Mouse (Mus musculus) bone marrow macrophage, adult 2 months (primary cell): Measurements from ENCODE around the gene Fam78b. TPM values are rescaled to one million over a fixed set of nuclear protein-coding genes. Genes with fewer than 3 reads are reported as not detected.

Experiments
- H3K27ac ChIP-seq: 2 replicates; pipeline ENCODE4 v1.5.1; 2012; ENCODE audit warnings: low read depth, low read length; ENCODE audit not compliant: insufficient read depth
- H3K4me1 ChIP-seq: 2 replicates; pipeline ENCODE4 v1.6.1; 2012; ENCODE audit warnings: low read length; ENCODE audit not compliant: control insufficient read depth, insufficient read depth
- H3K4me3 ChIP-seq: 2 replicates; pipeline ENCODE4 v1.5.1; 2012; ENCODE audit warnings: mild to moderate bottlenecking, low read length, moderate library complexity; ENCODE audit not compliant: insufficient read depth
- CTCF ChIP-seq: IDR thresholded peaks from 2 replicates; pipeline ENCODE4 v1.5.1; 2012; ENCODE audit warnings: low read depth, mild to moderate bottlenecking, low read length, moderate library complexity
- POLR2A ChIP-seq: IDR thresholded peaks from 2 replicates; pipeline ENCODE4 v1.6.1; 2012; ENCODE audit warnings: mild to moderate bottlenecking, low read depth, low read length, borderline replicate concordance
- polyA plus RNA-seq: library from polyadenylated mRNA; stranded (reverse); fragments of >200 nt; gene quantifications from 2 replicates; pipeline ENCODE4 v1.2.4, GENCODE M21; 2012; ENCODE audit not compliant: missing spikeins, insufficient read depth, insufficient read length

Gene Fam78b
- polyA plus RNA-seq: 0.23 TPM in 1 of 2 replicates, not detected in the other

DNA sequence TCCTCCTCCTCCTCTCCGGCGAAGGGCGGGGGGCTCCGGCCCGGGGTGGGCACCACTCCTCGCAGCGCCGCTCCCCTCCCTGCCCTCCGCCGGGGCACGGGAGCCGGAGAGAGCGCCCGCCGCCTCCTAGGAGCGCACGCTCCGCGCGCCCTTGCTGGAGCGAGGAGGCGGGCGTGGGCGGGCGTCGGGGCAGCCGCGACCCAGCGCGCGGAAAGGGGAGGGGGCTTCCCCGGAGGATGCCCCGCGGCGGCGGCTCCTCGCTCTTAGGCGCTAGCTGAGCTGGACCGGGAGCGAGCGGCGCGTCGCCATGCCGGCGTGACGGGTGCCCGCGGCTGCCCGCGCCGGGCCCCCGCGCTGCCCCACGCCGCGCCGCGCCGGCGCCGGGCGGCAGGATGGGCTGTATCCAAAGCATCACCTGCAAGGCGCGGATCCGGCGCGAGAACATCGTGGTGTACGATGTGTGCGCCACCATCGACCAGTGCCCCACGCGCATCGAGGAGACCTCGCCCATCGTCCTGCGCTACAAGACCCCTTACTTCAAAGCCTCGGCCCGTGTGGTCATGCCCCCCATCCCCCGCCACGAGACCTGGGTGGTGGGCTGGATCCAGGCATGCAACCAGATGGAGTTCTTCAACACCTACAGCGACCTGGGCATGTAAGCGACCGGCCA lies at the start of gene Fam78b:
Gene Fam78b, plus strand, starts transcription at position 244 of the 670 bp plus-strand sequence.
- no peak for TF ChIP-seq CTCF
- TF ChIP-seq POLR2A: no peak
- H3K27ac ChIP-seq: no peak within 1 kb of the TSS
- H3K4me1 ChIP-seq: peaks cover 8% of the 10 kb centered on the region; the same call in 1 of the 2 replicates
- H3K4me3 ChIP-seq: peak within 1 kb of the TSS; percentile 54

DNA sequence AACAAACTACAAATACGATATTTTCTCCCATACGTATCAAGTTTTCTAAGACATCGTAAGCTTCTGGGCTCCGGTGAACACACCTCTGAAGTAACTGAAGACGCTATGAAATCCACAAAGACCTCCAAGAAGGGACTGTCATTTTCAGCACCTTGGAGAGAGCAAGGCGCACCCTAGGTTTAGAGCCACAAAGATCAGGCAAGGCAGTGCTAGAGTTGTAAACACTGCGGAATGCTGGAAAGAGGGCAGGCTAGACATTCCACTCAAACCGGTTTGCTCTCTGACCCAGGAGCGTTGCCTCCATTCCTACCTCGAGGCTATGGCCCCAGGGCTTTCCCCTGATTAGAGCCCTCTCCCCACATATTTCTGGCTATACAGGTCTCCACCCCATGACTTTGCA lies 36.7 kb upstream of the Fam78b start:
- no peak overlapping the region for H3K4me3 ChIP-seq
- H3K4me1 ChIP-seq: peaks cover 7% of the 10 kb centered on the region; the same call in 1 of the 2 replicates
- H3K27ac ChIP-seq: no peak overlapping the region
- TF ChIP-seq CTCF (no peak), POLR2A (no peak)

DNA sequence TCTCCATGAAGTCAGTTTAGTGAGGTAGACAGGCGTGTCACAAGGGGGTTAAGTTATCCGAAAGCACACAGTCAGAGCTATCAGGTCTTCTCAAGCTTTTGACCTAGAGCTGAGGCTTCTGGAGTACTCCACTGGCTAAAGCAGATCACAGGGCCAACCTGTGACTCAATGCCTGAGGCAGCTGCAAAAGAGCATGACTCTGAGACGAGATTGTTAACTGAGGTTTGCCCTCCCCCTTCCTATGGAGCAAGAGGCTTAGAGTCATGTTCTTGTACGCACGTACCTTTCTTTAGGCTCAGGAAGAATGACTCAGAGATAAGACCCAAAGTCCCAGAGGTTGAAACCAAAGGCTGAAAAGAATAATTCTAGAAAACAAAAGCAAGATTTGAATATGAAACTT lies 32.9 kb upstream of the Fam78b start:
- no peak for TF ChIP-seq CTCF
- TF ChIP-seq POLR2A: no peak
- peaks cover 12% of the 10 kb centered on the region; the same call in 1 of the 2 replicates for H3K4me1 ChIP-seq
- H3K4me3 ChIP-seq: no peak overlapping the region
- no peak overlapping the region for H3K27ac ChIP-seq

DNA sequence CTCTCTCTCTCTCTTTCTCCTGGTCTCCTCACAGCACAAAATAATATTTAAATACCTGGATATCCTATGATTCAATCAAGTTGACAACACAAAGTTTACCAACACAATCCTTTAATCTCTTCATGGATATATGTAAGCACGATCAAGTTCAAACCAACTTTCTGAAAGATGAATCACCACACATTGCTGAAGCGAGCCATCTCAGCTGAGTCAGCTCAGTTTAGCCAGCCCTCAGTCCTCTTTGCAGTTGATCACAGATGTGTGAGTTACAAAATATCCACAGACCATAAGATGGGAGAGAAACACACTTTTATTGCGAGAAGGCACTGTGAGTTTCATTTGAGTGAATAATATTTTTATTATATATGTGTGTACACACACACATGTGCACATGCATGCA lies 27.5 kb upstream of the Fam78b start:
- H3K27ac ChIP-seq: no peak overlapping the region
- H3K4me1 ChIP-seq: peaks cover 6% of the 10 kb centered on the region; the same call in 1 of the 2 replicates
- TF ChIP-seq POLR2A (no peak), CTCF (no peak)
- H3K4me3 ChIP-seq: no peak overlapping the region

DNA sequence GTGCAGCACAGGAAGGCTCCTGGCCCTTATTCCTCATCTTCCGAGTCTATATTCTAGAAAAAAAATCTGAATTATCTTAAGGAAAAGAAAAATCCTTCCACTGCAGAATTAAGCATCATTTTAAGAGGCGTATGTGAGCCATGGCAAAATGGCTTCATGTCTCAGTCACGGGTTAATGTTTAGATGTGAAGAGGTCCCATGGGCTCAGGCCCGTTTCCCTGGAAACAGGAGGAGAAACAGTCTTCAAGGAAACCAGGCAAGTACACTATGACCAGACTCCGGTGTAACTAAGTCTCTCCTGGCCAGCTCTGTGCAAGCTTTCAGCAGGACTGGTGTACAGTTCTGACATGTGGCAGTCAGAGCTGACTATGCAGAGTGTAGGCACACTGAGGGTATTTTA lies 22.6 kb upstream of the Fam78b start:
- no peak overlapping the region for H3K4me3 ChIP-seq
- no peaks in the 10 kb centered on the region for H3K4me1 ChIP-seq
- no peak for TF ChIP-seq CTCF
- no peak for TF ChIP-seq POLR2A
- no peak overlapping the region for H3K27ac ChIP-seq

DNA sequence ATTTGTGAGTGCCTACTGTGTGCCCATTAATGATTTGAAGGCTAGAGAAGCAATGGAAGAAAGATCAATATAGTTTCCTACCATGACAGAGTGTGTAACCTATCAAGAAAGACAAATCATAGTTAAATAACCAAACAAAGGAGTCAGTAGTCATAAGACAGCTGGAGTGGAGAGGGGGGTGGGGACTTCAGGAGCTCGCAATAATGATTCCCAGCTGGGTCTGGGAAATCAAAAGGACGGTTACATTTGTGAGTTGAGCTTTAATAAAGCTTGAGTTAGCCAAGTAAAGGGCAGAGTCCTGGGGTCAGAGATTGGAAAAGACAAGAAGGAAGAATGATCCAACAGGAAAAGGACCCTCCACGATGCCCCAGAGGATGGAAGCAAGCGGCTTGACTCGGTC lies 7.0 kb upstream of the Fam78b start:
- Histone ChIP-seq H3K4me1 (no peaks in the 10 kb centered on the region), H3K27ac (no peak overlapping the region)
- TF ChIP-seq POLR2A (no peak), CTCF (no peak)

DNA sequence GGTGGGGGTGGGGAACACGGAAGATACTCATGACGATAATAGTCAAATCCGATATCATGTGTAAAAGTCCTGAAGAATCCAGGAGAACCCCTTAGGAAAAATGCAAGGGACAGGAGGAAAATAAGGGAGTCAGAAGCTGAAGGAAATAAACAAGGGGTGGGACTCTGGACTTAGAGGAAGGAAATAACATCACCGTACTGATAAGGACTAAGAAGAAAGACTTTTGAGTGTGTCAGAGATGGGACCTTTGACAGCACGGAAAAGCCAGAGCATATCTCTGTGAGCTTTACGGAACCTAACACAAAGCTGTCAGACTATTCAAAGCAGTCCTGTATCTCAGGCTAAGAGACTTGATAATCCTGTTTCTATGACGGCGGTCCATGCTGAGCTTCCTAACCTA lies 5.0 kb upstream of the Fam78b start:
- H3K4me3 ChIP-seq: no peak overlapping the region
- H3K4me1 ChIP-seq: no peaks in the 10 kb centered on the region
- no peak for TF ChIP-seq POLR2A
- no peak for TF ChIP-seq CTCF
- H3K27ac ChIP-seq: no peak overlapping the region

More for the DNA sequence above, 7.0 kb upstream of the Fam78b start:
- no peak overlapping the region for H3K4me3 ChIP-seq

DNA sequence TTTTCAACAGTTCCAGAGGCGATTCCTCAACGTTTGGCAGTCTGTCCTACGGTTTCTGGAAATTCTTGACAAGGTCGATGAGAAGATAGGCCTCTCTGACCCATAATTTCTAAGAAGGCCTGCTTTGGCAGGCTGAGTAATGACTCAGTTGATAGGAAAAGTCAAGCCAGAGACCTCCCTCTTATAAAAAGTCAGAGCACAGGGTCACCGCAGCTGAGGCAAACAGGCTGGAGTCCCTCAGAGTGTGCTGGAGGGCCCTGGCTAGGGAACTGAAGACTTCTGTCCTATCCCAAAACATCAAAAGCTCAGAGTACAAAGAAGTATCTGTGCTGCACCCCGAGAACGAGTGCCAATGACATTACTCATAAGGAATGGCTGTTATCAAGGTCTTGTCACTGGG lies 4.4 kb upstream of the Fam78b start:
- H3K4me1 ChIP-seq: no peaks in the 10 kb centered on the region
- H3K27ac ChIP-seq: no peak overlapping the region
- TF ChIP-seq CTCF (no peak), POLR2A (no peak)
- no peak overlapping the region for H3K4me3 ChIP-seq

DNA sequence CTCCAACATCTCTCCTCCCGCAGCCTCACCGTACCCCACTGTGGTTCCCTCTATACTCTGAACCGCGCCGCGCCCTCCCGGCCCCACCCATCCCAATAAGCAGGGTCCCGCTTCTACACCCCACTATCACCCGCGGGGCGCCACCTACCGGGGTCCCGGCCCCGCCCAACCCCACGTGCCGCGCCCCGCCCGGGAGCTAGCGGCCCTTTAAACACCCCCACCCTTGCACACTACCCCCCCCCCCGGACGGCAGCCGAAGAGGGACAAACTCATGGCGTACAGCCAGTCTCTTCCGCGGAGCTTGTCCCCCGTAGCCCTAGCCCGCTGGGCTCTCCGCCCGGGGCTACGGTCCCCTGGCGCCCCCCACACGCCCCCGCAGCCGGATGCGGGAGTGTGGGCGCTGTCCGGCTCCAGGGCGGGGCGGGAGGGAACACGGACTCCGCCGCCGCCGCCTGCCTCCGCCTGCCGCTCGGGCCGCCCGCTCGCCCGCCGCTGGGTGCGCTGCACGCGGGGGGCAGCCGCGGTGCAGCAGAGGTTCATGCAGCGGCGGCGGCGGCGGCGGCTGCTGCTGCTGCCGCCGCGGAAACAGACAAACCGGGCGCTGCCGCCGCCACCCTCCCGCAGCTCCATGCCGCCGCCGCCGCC lies 566 bp upstream of the Fam78b start:
- no peak overlapping the region for H3K27ac ChIP-seq
- H3K4me1 ChIP-seq: peaks cover 5% of the 10 kb centered on the region; the same call in 1 of the 2 replicates
- TF ChIP-seq POLR2A: no peak
- TF ChIP-seq CTCF: no peak
- H3K4me3 ChIP-seq: peak overlapping the region; percentile 54

DNA sequence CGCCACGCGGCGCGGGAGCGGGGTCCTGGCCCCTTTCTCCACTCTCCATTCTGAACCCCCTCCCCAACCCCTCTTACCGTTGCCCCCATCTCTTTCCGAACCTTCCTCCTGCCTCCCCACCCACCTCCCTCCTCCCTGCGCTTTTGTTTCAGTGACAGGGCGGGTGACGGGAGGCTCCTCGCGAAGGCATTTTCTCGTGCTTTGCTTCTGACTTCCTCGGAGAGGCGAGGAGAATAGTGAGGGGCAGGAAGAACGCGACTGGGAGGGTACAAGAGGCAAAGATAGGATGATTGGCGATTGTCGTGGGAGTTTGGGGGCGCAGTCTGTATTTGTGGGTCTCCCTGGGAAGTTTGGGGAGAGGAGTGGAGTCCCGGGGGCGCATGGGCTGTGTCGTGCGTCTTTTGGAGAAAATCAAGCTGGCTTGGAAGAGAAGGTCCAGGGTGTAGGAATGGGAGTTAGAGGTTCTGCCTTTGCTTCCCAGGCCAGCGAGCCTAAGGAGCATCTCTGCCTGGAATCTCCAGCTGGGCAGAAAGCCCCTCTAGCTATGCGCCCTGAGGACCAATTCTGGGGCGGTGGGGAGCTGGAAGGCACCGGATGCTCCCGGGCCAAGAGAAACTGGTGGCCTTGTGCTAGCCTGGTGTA lies 748 bp downstream of the Fam78b start:
- Histone ChIP-seq H3K4me1 (peaks cover 9% of the 10 kb centered on the region; the same call in 1 of the 2 replicates), H3K4me3 (peak overlapping the region; percentile 54), H3K27ac (no peak overlapping the region)
- TF ChIP-seq CTCF (no peak), POLR2A (no peak)
